Mouse (Mus musculus) mesoderm, embryonic 11.5 days (tissue): Measurements from ENCODE around the gene Dock7.

Experiments
- DNase-seq: peaks from one replicate; pipeline ENCODE4 v3.0.0-alpha.2; 2012; ENCODE audit warnings: low read depth, low spot score

The Dock7 gene

GRCm38 (mm10) chr4:98918204-98918603, 202.5 kb downstream of the Dock7 start:
- DNase-seq: no peak

GRCm38 (mm10) chr4:98917724-98918123, 203.0 kb downstream of the Dock7 start:
- DNase-seq: no peak

GRCm38 (mm10) chr4:98910246-98910645, 210.5 kb downstream of the Dock7 start:
- DNase-seq: no peak

GRCm38 (mm10) chr4:98887148-98887547, 233.6 kb downstream of the Dock7 start:
- peak; percentile 75 for DNase-seq
